Mouse (Mus musculus) neural tube, embryonic 11.5 days (tissue): ENCODE results near the gene Dnmt1. TPM values are rescaled to one million over a fixed set of nuclear protein-coding genes. Genes with fewer than 3 reads are reported as not detected.
A peak's percentile ranks its signal among the peaks of the same experiment; 100 is the strongest.

Experiments used
- ATAC-seq: fragments of 200-750 bp; cut with Nextera tagmentation; 2 replicates; pipeline ENCODE4 v1.8.0; 2017; ENCODE audit warnings: moderate number of reproducible peaks, mild to moderate bottlenecking, moderate TSS enrichment, moderate library complexity; ENCODE audit not compliant: insufficient read depth, low FRiP score, low TSS enrichment
- DNase-seq: peaks from one replicate; pipeline ENCODE4 v3.0.0-alpha.2; 2015; ENCODE audit warnings: low spot score
- H3K27ac ChIP-seq: fragments of 300-500 bp; sonication (generic); 2 replicates; pipeline ENCODE4 v1.5.1; 2014; ENCODE audit warnings: low read depth, mild to moderate bottlenecking, low read length
- H3K27me3 ChIP-seq: fragments of 300-500 bp; sonication (generic); 2 replicates; pipeline ENCODE4 v1.6.1; 2014; ENCODE audit warnings: mild to moderate bottlenecking, low read length, mixed read lengths; ENCODE audit not compliant: control insufficient read depth, insufficient read depth
- H3K36me3 ChIP-seq: fragments of 300-500 bp; sonication (generic); 2 replicates; pipeline ENCODE4 v1.6.1; 2014; ENCODE audit warnings: mild to moderate bottlenecking, low read length, moderate library complexity, mixed read lengths; ENCODE audit not compliant: control insufficient read depth, insufficient read depth
- H3K4me1 ChIP-seq: fragments of 300-500 bp; sonication (generic); 2 replicates; pipeline ENCODE4 v1.6.1; 2014; ENCODE audit warnings: low read length, mixed read lengths; ENCODE audit not compliant: control insufficient read depth, insufficient read depth
- H3K4me2 ChIP-seq: fragments of 300-500 bp; sonication (generic); 2 replicates; pipeline ENCODE4 v1.6.1; 2014; ENCODE audit warnings: low read depth, mild to moderate bottlenecking, moderate library complexity
- H3K4me3 ChIP-seq: fragments of 300-500 bp; sonication (generic); 2 replicates; pipeline ENCODE4 v1.5.1; 2014; ENCODE audit warnings: low read depth, low read length
- H3K9ac ChIP-seq: fragments of 300-500 bp; sonication (generic); 2 replicates; pipeline ENCODE4 v1.6.1; 2014; ENCODE audit warnings: mild to moderate bottlenecking, low read length
- H3K9me3 ChIP-seq: fragments of 300-500 bp; sonication (generic); 2 replicates; pipeline ENCODE4 v1.6.1; 2016; ENCODE audit warnings: low read length; ENCODE audit not compliant: control insufficient read depth
- WGBS: fragments of 180-500 bp; shearing (Covaris S2); extraction: QIAGEN DNeasy Blood & Tissue Kit; methylation state at CpG from one replicate; pipeline ENCODE4 v1.1.7; 2014; 5-methylcytosine and 5-hydroxymethylcytosine counted together
- polyA plus RNA-seq: library from polyadenylated mRNA; unstranded; fragments of >200 nt; fragmentation: Nextera tagmentation; extraction: Ambion mirVana; gene quantifications from 2 replicates; pipeline ENCODE4 v1.2.1, GENCODE M21; 2014

The Dnmt1 gene
- polyA plus RNA-seq, 1 experiment from 2014 or later: 72.7 TPM

DNA sequence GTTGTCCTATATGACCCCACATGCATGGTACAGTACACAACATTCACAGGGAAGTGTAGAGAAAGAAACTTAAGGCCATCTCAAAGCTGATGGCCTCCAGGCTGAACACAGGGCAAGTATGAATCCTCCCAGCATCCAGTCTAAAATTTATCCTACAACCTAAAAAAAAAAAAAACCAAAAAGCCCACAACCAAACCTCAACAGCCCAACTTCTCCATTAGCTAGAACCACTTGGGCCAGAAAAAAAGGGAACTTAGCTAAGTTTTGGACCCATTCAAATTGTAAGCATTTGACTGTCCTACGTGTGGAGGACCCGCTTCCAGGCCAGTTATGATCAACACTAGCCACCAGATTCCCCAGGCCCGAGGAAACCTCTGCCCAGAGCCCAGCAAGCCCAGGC, 36.4 kb downstream of the Dnmt1 start:
- H3K4me2 ChIP-seq: no peak overlapping the region
- no peak overlapping the region for H3K9ac ChIP-seq
- 90% methylated on average over 3 of the region's 3 CpGs for WGBS
- H3K4me3 ChIP-seq: no peak overlapping the region
- DNase-seq (no peak), ATAC-seq (no peak)
- no peaks in the 10 kb centered on the region for H3K27me3 ChIP-seq
- H3K4me1 ChIP-seq: no peaks in the 10 kb centered on the region
- no peak overlapping the region for H3K27ac ChIP-seq
- peaks cover 48% of the 10 kb centered on the region for H3K36me3 ChIP-seq
- no peaks in the 10 kb centered on the region for H3K9me3 ChIP-seq

DNA sequence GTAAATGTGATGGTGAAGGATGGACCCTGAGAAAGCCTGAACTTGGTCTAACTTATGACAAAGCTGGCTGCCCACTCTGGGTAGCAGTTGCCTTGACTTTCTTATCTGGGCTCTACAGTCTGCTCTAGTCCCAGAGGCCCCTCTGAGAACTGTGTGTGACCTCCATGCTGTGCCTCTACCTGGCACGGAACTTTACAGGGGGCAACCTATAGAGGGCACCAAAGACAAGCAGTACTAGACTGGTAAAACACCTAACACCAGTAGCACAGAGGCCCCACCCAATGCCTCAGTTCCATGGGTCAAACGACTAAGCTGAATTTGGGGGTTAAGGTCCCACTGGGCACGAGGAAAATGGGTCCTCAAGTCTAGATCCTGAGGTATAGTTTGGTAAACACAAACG, 43.5 kb downstream of the Dnmt1 start:
- no peak for DNase-seq
- H3K9ac ChIP-seq: no peak overlapping the region
- no peak overlapping the region for H3K4me3 ChIP-seq
- H3K27me3 ChIP-seq: no peaks in the 10 kb centered on the region
- no peaks in the 10 kb centered on the region for H3K9me3 ChIP-seq
- no peak for ATAC-seq
- H3K4me2 ChIP-seq: no peak overlapping the region
- H3K4me1 ChIP-seq: no peaks in the 10 kb centered on the region
- H3K36me3 ChIP-seq: peaks cover 59% of the 10 kb centered on the region
- H3K27ac ChIP-seq: no peak overlapping the region
- 92% methylated on average over 4 of the region's 4 CpGs for WGBS

DNA sequence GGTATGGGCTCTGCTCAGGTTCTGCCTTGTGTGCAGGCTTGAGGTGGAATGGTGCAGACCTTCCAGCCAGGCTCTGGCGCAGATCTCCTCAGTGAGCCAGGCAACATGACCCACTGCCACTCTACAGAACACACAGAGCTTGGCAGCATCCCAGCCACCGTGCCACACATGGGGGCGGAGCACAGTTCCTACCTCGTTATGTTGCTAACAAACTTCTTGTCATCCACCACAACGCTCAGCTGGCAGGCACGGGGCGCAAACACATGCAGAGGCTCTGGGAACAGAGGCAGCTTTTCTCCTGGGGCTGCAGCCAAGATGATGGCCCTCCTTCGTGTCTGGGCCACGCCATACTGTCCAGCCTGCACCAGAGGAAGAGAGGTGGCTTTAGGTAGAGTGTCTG, 49.7 kb downstream of the Dnmt1 start:
- no peak for DNase-seq
- WGBS: 92% methylated on average over 9 of the region's 9 CpGs
- Histone ChIP-seq H3K27me3 (no peaks in the 10 kb centered on the region), H3K27ac (no peak overlapping the region), H3K9ac (no peak overlapping the region), H3K9me3 (no peaks in the 10 kb centered on the region), H3K4me1 (no peaks in the 10 kb centered on the region), H3K4me3 (no peak overlapping the region), H3K36me3 (peaks cover 59% of the 10 kb centered on the region), H3K4me2 (no peak overlapping the region)
- no peak for ATAC-seq

DNA sequence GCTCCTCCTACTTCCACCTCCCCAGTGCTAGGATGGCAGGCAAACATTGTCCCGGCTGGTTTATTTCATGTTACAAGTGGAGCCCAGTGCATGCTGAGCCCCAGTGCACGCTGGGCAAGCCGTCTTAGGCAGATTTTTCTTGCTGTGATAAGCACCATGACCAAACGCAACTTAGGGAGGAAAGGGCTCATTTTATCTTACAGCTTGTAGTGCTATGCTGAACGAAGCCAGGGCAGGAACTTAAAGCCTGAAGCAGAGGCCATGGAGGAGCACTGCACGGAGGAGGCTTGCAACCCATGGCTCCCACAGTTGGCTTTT, 57.6 kb downstream of the Dnmt1 start:
- no peak for ATAC-seq
- H3K36me3 ChIP-seq: peaks cover 10% of the 10 kb centered on the region
- no peaks in the 10 kb centered on the region for H3K9me3 ChIP-seq
- no peak for DNase-seq
- H3K27ac ChIP-seq: no peak overlapping the region
- H3K9ac ChIP-seq: no peak overlapping the region
- no peak overlapping the region for H3K4me2 ChIP-seq
- 49% methylated on average over 6 of the region's 6 CpGs for WGBS
- peaks cover 7% of the 10 kb centered on the region for H3K4me1 ChIP-seq
- H3K4me3 ChIP-seq: no peak overlapping the region
- H3K27me3 ChIP-seq: no peaks in the 10 kb centered on the region

DNA sequence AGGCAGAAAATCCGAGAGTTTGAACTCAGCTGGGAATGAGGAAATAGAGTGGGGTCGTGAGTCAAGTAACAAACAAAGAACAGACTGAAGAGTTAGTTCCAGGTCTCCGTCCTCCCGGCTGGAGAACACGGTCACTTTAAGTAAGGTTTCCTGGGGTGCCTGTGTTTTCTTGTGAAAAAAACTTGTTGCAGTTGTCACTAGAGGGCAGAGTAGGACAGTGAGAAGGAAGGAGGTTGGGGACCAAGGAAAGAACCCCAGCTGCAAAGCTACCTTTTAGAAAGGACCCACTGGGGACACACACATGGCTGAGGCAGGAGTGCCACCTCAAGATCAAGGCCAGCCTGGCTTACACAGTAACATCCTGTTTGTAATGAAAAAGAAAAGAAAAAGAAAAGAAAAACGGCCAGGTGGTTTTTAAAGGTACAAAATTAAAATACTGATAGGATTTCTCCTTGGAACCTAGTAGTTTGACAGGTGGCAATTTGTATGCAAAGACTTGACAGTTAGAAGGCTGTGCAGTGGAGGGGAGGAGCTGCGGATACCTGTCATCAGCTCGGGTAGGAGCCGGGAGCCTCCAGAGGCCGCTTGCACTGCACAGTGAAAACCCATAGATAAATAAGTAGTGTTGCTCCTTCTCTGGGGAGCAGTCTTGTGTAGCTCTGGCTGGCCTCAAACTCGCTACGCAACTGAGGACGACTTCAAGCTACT, 58.1 kb downstream of the Dnmt1 start:
- H3K27me3 ChIP-seq: no peaks in the 10 kb centered on the region
- H3K4me1 ChIP-seq: peaks cover 7% of the 10 kb centered on the region
- no peak overlapping the region for H3K9ac ChIP-seq
- no peak overlapping the region for H3K4me2 ChIP-seq
- no peak overlapping the region for H3K27ac ChIP-seq
- peaks cover 8% of the 10 kb centered on the region for H3K36me3 ChIP-seq
- DNase-seq (no peak), ATAC-seq (no peak)
- no peak overlapping the region for H3K4me3 ChIP-seq
- 19% methylated on average over 13 of the region's 13 CpGs for WGBS
- no peaks in the 10 kb centered on the region for H3K9me3 ChIP-seq

DNA sequence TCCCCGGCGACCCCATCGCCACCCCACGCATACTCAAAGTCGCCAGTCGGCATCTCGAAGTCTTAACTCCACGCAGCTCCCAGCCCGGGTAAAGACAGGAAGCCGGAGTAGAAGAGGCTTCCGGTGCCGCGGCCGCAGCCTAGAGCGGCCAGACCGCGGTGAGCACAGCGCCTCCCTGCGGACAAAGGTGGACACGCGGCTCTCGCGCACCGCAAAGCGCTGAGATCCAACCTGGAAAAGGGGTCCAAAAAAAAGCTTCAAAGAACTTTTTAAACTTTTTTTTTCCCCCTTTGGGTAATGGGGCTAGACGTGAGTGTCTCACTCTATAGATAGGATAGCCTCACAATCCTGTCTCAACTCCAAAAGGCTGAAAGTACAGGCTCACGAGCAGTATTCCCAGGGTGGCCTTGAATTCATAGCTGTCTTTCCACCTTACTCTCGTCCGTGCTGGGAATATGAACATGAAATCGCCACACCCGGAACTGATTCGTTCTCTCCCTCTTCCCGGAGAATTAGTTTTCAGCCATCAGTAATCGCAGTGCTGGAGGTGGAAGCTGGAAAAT, 61.1 kb downstream of the Dnmt1 start, which contains the start of gene Eif3g:
Eif3g (minus strand) TSS at position 113 of the 563 bp plus-strand sequence.
- no peaks in the 10 kb centered on the region for H3K9me3 ChIP-seq
- no peaks in the 10 kb centered on the region for H3K27me3 ChIP-seq
- WGBS: 6% methylated on average over 34 of the region's 34 CpGs
- DNase-seq (peak; percentile 91), ATAC-seq (peak; percentile 88)
- H3K4me3 ChIP-seq: peak within 1 kb of the TSS; percentile 98
- H3K27ac ChIP-seq: no peak within 1 kb of the TSS
- H3K4me1 ChIP-seq: peaks cover 7% of the 10 kb centered on the region
- peak within 1 kb of the TSS; percentile 92 for H3K9ac ChIP-seq
- peak within 1 kb of the TSS; percentile 98 for H3K4me2 ChIP-seq
- H3K36me3 ChIP-seq: peaks cover 20% of the 10 kb centered on the region

DNA sequence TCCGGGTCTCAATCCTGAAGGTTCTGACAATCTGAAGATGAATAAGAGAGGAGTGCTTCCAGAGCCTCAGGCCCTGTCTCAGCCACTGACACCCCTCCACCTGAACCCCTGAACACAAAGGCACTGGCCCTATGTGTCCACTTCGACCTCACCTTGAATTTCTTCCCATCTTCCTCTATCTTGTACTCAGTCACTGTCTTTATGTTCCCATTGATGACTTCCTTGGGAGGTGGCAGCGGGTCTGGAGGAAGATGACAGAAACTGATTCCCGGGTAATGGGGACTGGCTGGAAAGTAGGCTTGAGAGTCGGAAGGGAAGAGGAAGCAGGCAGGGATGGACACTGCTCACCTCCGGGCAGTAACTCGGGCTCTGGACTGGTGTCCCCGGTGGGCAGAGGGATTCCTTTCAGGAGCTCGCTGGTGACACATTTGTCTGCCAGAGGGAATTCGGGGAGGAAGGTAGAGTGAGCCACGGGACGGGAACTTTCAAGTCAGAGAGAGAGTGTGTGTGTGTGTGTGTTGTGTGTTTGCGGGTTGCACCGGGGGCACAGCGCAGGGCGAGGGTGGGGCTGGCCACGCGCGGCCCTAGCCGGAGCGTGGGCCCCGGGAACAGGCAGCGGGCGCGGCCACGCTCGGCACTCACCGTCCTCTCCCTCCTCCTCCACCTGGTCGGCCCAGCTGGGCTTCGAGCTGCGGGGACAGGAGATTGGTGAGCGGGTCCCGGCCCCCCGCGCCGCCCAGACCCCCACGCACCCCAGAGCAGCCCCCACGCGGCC, 61.8 kb downstream of the Dnmt1 start:
- peaks cover 7% of the 10 kb centered on the region for H3K4me1 ChIP-seq
- peak overlapping the region; percentile 98 for H3K4me3 ChIP-seq
- no peaks in the 10 kb centered on the region for H3K9me3 ChIP-seq
- H3K27me3 ChIP-seq: no peaks in the 10 kb centered on the region
- WGBS: 6% methylated on average over 35 of the region's 39 CpGs
- ATAC-seq: peak; percentile 62
- H3K4me2 ChIP-seq: peak overlapping the region; percentile 98
- DNase-seq: no peak
- H3K27ac ChIP-seq: no peak overlapping the region
- H3K9ac ChIP-seq: peak overlapping the region; percentile 92
- H3K36me3 ChIP-seq: peaks cover 25% of the 10 kb centered on the region

DNA sequence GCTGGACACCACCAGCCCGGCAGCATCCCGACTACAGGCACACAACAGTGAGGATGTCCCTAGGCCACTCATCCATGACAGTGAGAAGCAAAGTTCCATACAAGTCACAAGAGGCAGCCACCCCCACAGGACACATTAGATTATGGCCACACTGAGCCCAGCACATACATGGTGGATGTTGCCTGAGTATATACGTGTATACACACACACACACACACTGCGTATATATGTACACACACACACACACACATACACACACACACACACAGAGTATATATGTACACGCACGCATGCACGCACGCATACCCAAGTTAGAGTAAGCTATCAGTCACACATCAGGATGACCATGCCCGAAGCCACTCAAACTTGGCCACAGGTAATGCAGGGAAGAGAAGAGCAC, 64.3 kb downstream of the Dnmt1 start:
- WGBS: 95% methylated on average over 9 of the region's 9 CpGs
- DNase-seq: no peak
- Histone ChIP-seq H3K4me2 (no peak overlapping the region), H3K9me3 (no peaks in the 10 kb centered on the region), H3K4me1 (peaks cover 7% of the 10 kb centered on the region), H3K27me3 (no peaks in the 10 kb centered on the region), H3K27ac (no peak overlapping the region), H3K36me3 (peaks cover 43% of the 10 kb centered on the region), H3K9ac (no peak overlapping the region), H3K4me3 (no peak overlapping the region)
- no peak for ATAC-seq
